Mouse (Mus musculus): Measurements from ENCODE around the gene Zfp651. TPM values are rescaled to one million over a fixed set of nuclear protein-coding genes. Genes with fewer than 3 reads are reported as not detected.

Zfp651 gene
- polyA plus RNA-seq, 1 experiment from 2014 or later, result 16.5 TPM

GRCm38 (mm10) chr9:121763716-121764115 is 4.6 kb downstream of the Zfp651 start:
- Histone ChIP-seq H3K4me1 (ENCODE audit: control insufficient read depth in 2 of 2, insufficient read depth in 2 of 2, low read length in 2 of 2) (peaks cover 11 to 21% of the 10 kb centered on the region in 2 experiments), H3K9me3 (ENCODE audit: control insufficient read depth, low read length) (no peaks in the 10 kb centered on the region), H3K36me3 (ENCODE audit: control insufficient read depth, insufficient read depth, low read length) (peaks cover 65% of the 10 kb centered on the region), H3K27me3 (ENCODE audit: control insufficient read depth, insufficient read depth, low read length) (no peaks in the 10 kb centered on the region), H3K9ac (ENCODE audit: low read length) (no peak overlapping the region), H3K4me2 (ENCODE audit: low read length) (no peak overlapping the region), H3K27ac (replicated peaks in 1 of 2; ENCODE audit: control insufficient read depth in 1 of 2, insufficient read depth in 1 of 2, low read depth in 2 of 2, low read length in 2 of 2) (no peak overlapping the region), H3K4me3 (ENCODE audit: control insufficient read depth in 1 of 2, insufficient read depth in 1 of 2, low read depth in 1 of 2, low read length in 2 of 2) (no peak overlapping the region)
- no peak for ATAC-seq (ENCODE audit: insufficient number of reproducible peaks, insufficient read depth, low FRiP score, low read depth)
- 87% methylated on average over 19 of the region's 19 CpGs for WGBS

GRCm38 (mm10) chr9:121765166-121765855 is 6.2 kb downstream of the Zfp651 start:
- Histone ChIP-seq H3K4me3 (ENCODE audit: control insufficient read depth in 1 of 2, insufficient read depth in 1 of 2, low read depth in 1 of 2, low read length in 2 of 2) (no peak overlapping the region), H3K4me1 (ENCODE audit: control insufficient read depth in 2 of 2, insufficient read depth in 2 of 2, low read length in 2 of 2) (peaks cover 8 to 18% of the 10 kb centered on the region in 2 experiments), H3K4me2 (ENCODE audit: low read length) (no peak overlapping the region), H3K9ac (ENCODE audit: low read length) (no peak overlapping the region), H3K27me3 (ENCODE audit: control insufficient read depth, insufficient read depth, low read length) (no peaks in the 10 kb centered on the region), H3K27ac (replicated peaks in 1 of 2; ENCODE audit: control insufficient read depth in 1 of 2, insufficient read depth in 1 of 2, low read depth in 2 of 2, low read length in 2 of 2) (no peak overlapping the region), H3K9me3 (ENCODE audit: control insufficient read depth, low read length) (no peaks in the 10 kb centered on the region), H3K36me3 (ENCODE audit: control insufficient read depth, insufficient read depth, low read length) (peaks cover 75% of the 10 kb centered on the region)
- no peak for ATAC-seq (ENCODE audit: insufficient number of reproducible peaks, insufficient read depth, low FRiP score, low read depth)
- WGBS, result 88% methylated on average over 16 of the region's 16 CpGs

- no peak overlapping the region for H3K9ac ChIP-seq (ENCODE audit: low read length)
- no peak for ATAC-seq (ENCODE audit: insufficient number of reproducible peaks, insufficient read depth, low FRiP score, low read depth)
- H3K9me3 ChIP-seq (ENCODE audit: control insufficient read depth, low read length), result no peaks in the 10 kb centered on the region
- no peak overlapping the region for H3K27ac ChIP-seq (replicated peaks in 1 of 2; ENCODE audit: control insufficient read depth in 1 of 2, insufficient read depth in 1 of 2, low read depth in 2 of 2, low read length in 2 of 2)
- peaks cover 17% of the 10 kb centered on the region; the same call in 1 of the 2 replicates for H3K27me3 ChIP-seq (ENCODE audit: control insufficient read depth, insufficient read depth, low read length)
- WGBS, result 58% methylated on average over 5 of the region's 5 CpGs
- peaks cover 15 to 20% of the 10 kb centered on the region in 2 experiments for H3K4me1 ChIP-seq (ENCODE audit: control insufficient read depth in 2 of 2, insufficient read depth in 2 of 2, low read length in 2 of 2)
- H3K4me3 ChIP-seq (ENCODE audit: control insufficient read depth in 1 of 2, insufficient read depth in 1 of 2, low read depth in 1 of 2, low read length in 2 of 2), result no peak overlapping the region
- peaks cover 23% of the 10 kb centered on the region for H3K36me3 ChIP-seq (ENCODE audit: control insufficient read depth, insufficient read depth, low read length)
- no peak overlapping the region for H3K4me2 ChIP-seq (ENCODE audit: low read length)
Measured at GRCm38 (mm10) chr9:121772412-121772811, 13.3 kb downstream of the Zfp651 start.

GRCm38 (mm10) chr9:121775951-121776350 is 16.8 kb downstream of the Zfp651 start:
- H3K4me3 ChIP-seq (ENCODE audit: control insufficient read depth in 1 of 2, insufficient read depth in 1 of 2, low read depth in 1 of 2, low read length in 2 of 2), result no peak overlapping the region
- H3K27ac ChIP-seq (replicated peaks in 1 of 2; ENCODE audit: control insufficient read depth in 1 of 2, insufficient read depth in 1 of 2, low read depth in 2 of 2, low read length in 2 of 2), result peak overlapping the region; percentile 35 to 56; a peak in 2 of 4 replicates
- peaks cover 25 to 31% of the 10 kb centered on the region in 2 experiments for H3K4me1 ChIP-seq (ENCODE audit: control insufficient read depth in 2 of 2, insufficient read depth in 2 of 2, low read length in 2 of 2)
- peaks cover 38% of the 10 kb centered on the region for H3K27me3 ChIP-seq (ENCODE audit: control insufficient read depth, insufficient read depth, low read length)
- H3K9me3 ChIP-seq (ENCODE audit: control insufficient read depth, low read length), result no peaks in the 10 kb centered on the region
- H3K9ac ChIP-seq (ENCODE audit: low read length), result no peak overlapping the region; the same call in 1 of the 2 replicates
- peak overlapping the region; percentile 76 for H3K4me2 ChIP-seq (ENCODE audit: low read length)
- no peak for ATAC-seq (ENCODE audit: insufficient number of reproducible peaks, insufficient read depth, low FRiP score, low read depth)
- 76% methylated on average over 10 of the region's 10 CpGs for WGBS
- H3K36me3 ChIP-seq (ENCODE audit: control insufficient read depth, insufficient read depth, low read length), result no peaks in the 10 kb centered on the region

- 47% methylated on average over 7 of the region's 7 CpGs for WGBS
- H3K9ac ChIP-seq (ENCODE audit: low read length), result no peak overlapping the region; the same call in 1 of the 2 replicates
- no peaks in the 10 kb centered on the region for H3K9me3 ChIP-seq (ENCODE audit: control insufficient read depth, low read length)
Measured at GRCm38 (mm10) chr9:121776511-121776910, 17.4 kb downstream of the Zfp651 start.

GRCm38 (mm10) chr9:121777484-121778065 is 18.4 kb downstream of the Zfp651 start, which contains the start of gene Klhl40:
Gene Klhl40 (plus strand): TSS chr9:121777607.
- WGBS, result 11% methylated on average over 30 of the region's 30 CpGs
- no peaks in the 10 kb centered on the region for H3K36me3 ChIP-seq (ENCODE audit: control insufficient read depth, insufficient read depth, low read length)
- peak within 1 kb of the TSS; percentile 23 to 38 for H3K4me3 ChIP-seq (ENCODE audit: control insufficient read depth in 1 of 2, insufficient read depth in 1 of 2, low read depth in 1 of 2, low read length in 2 of 2)
- H3K27ac ChIP-seq (replicated peaks in 1 of 2; ENCODE audit: control insufficient read depth in 1 of 2, insufficient read depth in 1 of 2, low read depth in 2 of 2, low read length in 2 of 2), result peak within 1 kb of the TSS; percentile 35 to 56; a peak in 2 of 4 replicates
- H3K4me2 ChIP-seq (ENCODE audit: low read length), result peak within 1 kb of the TSS; percentile 76
- peak within 1 kb of the TSS; percentile 18 for H3K9ac ChIP-seq (ENCODE audit: low read length)
- peaks cover 25 to 31% of the 10 kb centered on the region in 2 experiments for H3K4me1 ChIP-seq (ENCODE audit: control insufficient read depth in 2 of 2, insufficient read depth in 2 of 2, low read length in 2 of 2)
- H3K27me3 ChIP-seq (ENCODE audit: control insufficient read depth, insufficient read depth, low read length), result peaks cover 38% of the 10 kb centered on the region
- peak; percentile 74 for ATAC-seq (ENCODE audit: insufficient number of reproducible peaks, insufficient read depth, low FRiP score, low read depth)
- H3K9me3 ChIP-seq (ENCODE audit: control insufficient read depth, low read length), result no peaks in the 10 kb centered on the region

More at GRCm38 (mm10) chr9:121776511-121776910, 17.4 kb downstream of the Zfp651 start:
- H3K4me2 ChIP-seq (ENCODE audit: low read length), result peak overlapping the region; percentile 76
- H3K36me3 ChIP-seq (ENCODE audit: control insufficient read depth, insufficient read depth, low read length), result no peaks in the 10 kb centered on the region
- peaks cover 38% of the 10 kb centered on the region for H3K27me3 ChIP-seq (ENCODE audit: control insufficient read depth, insufficient read depth, low read length)
- peaks cover 25 to 31% of the 10 kb centered on the region in 2 experiments for H3K4me1 ChIP-seq (ENCODE audit: control insufficient read depth in 2 of 2, insufficient read depth in 2 of 2, low read length in 2 of 2)
- H3K27ac ChIP-seq (replicated peaks in 1 of 2; ENCODE audit: control insufficient read depth in 1 of 2, insufficient read depth in 1 of 2, low read depth in 2 of 2, low read length in 2 of 2), result peak overlapping the region; percentile 35 to 56; a peak in 3 of 4 replicates
- no peak overlapping the region for H3K4me3 ChIP-seq (ENCODE audit: control insufficient read depth in 1 of 2, insufficient read depth in 1 of 2, low read depth in 1 of 2, low read length in 2 of 2)
- no peak for ATAC-seq (ENCODE audit: insufficient number of reproducible peaks, insufficient read depth, low FRiP score, low read depth)

GRCm38 (mm10) chr9:121778066-121778624 is 19.0 kb downstream of the Zfp651 start:
- ATAC-seq (ENCODE audit: insufficient number of reproducible peaks, insufficient read depth, low FRiP score, low read depth), result no peak
- H3K27ac ChIP-seq (replicated peaks in 1 of 2; ENCODE audit: control insufficient read depth in 1 of 2, insufficient read depth in 1 of 2, low read depth in 2 of 2, low read length in 2 of 2), result no peak overlapping the region
- H3K9ac ChIP-seq (ENCODE audit: low read length), result peak overlapping the region; percentile 18; the same call in 1 of the 2 replicates
- H3K36me3 ChIP-seq (ENCODE audit: control insufficient read depth, insufficient read depth, low read length), result no peaks in the 10 kb centered on the region
- peaks cover 25 to 31% of the 10 kb centered on the region in 2 experiments for H3K4me1 ChIP-seq (ENCODE audit: control insufficient read depth in 2 of 2, insufficient read depth in 2 of 2, low read length in 2 of 2)
- peaks cover 38% of the 10 kb centered on the region for H3K27me3 ChIP-seq (ENCODE audit: control insufficient read depth, insufficient read depth, low read length)
- H3K4me3 ChIP-seq (ENCODE audit: control insufficient read depth in 1 of 2, insufficient read depth in 1 of 2, low read depth in 1 of 2, low read length in 2 of 2), result peak overlapping the region; percentile 23 to 38
- 11% methylated on average over 54 of the region's 54 CpGs for WGBS
- H3K9me3 ChIP-seq (ENCODE audit: control insufficient read depth, low read length), result no peaks in the 10 kb centered on the region
- peak overlapping the region; percentile 76 for H3K4me2 ChIP-seq (ENCODE audit: low read length)
